Mouse (Mus musculus) adipocyte (in vitro differentiated cells): ENCODE measurements around the gene Bok.

Source experiments
- DNase-seq: peaks from one replicate; pipeline ENCODE4 v3.0.0-alpha.2; 2016; ENCODE audit warnings: low spot score

The Bok gene

GRCm38 (mm10) chr1:93741987-93742386, 56.5 kb downstream of the Bok start:
- DNase-seq: no peak

DNA sequence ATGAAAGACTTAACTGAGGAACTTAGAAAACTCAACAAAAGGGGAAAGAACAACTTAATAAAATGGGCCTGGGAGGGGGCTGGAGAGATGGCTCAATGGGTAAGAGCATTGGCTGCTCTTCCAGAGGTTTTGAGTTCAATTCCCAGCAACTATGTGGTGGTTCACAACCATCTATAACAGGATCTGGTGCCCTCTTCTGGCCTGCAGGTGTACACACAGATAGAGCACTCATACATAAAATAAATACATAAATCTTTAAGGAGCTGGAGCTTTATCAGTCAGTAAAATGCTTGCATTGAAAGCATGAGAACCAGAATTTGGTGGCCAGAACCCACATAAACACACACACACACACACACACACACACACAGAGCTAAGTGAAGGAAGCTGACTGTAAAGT, 57.5 kb downstream of the Bok start:
- DNase-seq: no peak
